Mouse (Mus musculus) adrenal gland, adult 18-20 months (tissue): Measurements from ENCODE around the gene Tsga10. TPM values are rescaled to one million over a fixed set of nuclear protein-coding genes. Genes with fewer than 3 reads are reported as not detected.
"Not testable (repeated sequence)": the region's sequence is repeated elsewhere in the genome, so short reads cannot be mapped to it uniquely, and the experiment has no call there.

ENCODE experiments used
- DNase-seq, 2 experiments: peaks; one replicate each; pipeline ENCODE4 v3.0.0; 2021 to 2022; ENCODE audit warnings: low spot score in 2 of 2
- total RNA-seq, 2 experiments: library from RNA; stranded (reverse); gene quantifications; 1 replicate in 1 of 2; 2 replicates in 1 of 2; pipeline ENCODE4 v1.2.3; 2021

Tsga10 gene
- total RNA-seq, 2 experiments from 2014 or later: 3.9 to 6.2 TPM

GRCm38 (mm10) chr1:37719761-37720640 is 146.2 kb downstream of the Tsga10 start, which contains the start of gene 2010300C02Rik:
Gene 2010300C02Rik (minus strand): TSS chr1:37720085.
- peak; percentile 59 to 64 for DNase-seq

GRCm38 (mm10) chr1:37719030-37719723 is 147.1 kb downstream of the Tsga10 start:
- DNase-seq: peak in 1 of 2 experiments; percentile 17

GRCm38 (mm10) chr1:37718516-37718915 is 147.7 kb downstream of the Tsga10 start:
- no peak for DNase-seq

GRCm38 (mm10) chr1:37717415-37718195 is 148.6 kb downstream of the Tsga10 start:
- DNase-seq: no peak

- not testable (repeated sequence) for DNase-seq
These were observed 153.9 kb downstream of the Tsga10 start for GRCm38 (mm10) chr1:37712357-37712737.

GRCm38 (mm10) chr1:37711596-37712356 is 154.5 kb downstream of the Tsga10 start:
- no peak for DNase-seq

GRCm38 (mm10) chr1:37711082-37711481 is 155.1 kb downstream of the Tsga10 start:
- no peak for DNase-seq

- DNase-seq: no peak
These were observed 156.5 kb downstream of the Tsga10 start for GRCm38 (mm10) chr1:37709736-37710135.

- DNase-seq: no peak
These were observed 157.8 kb downstream of the Tsga10 start for GRCm38 (mm10) chr1:37708270-37708955.

Other genes with a start within 250 kb of the Tsga10 start
- 1 to 10 TPM; 2.1 to 3.5 TPM for gene 2010300C02Rik, start 146.3 kb downstream of the Tsga10 start, total RNA-seq
- 10 to 100 TPM in 1 of 2 experiments, 1 to 10 TPM in 1; 10.0 to 15.8 TPM for gene Lipt1, start 5.3 kb upstream of the Tsga10 start, total RNA-seq
- gene Mitd1, start 24.0 kb upstream of the Tsga10 start, total RNA-seq: 10 to 100 TPM in 1 of 2 experiments, 1 to 10 TPM in 1; 9.6 to 12.9 TPM
- gene Mrpl30, start 24.0 kb upstream of the Tsga10 start, total RNA-seq: 100 to 1,000 TPM; 186 to 276 TPM
- gene Lyg2, start 50.1 kb upstream of the Tsga10 start, total RNA-seq: not detected
- gene Lyg1, start 91.3 kb upstream of the Tsga10 start, total RNA-seq: not detected
- 10 to 100 TPM; 71.7 to 77.9 TPM for gene Txndc9, start 131.5 kb upstream of the Tsga10 start, total RNA-seq
- 10 to 100 TPM; 47.2 to 47.8 TPM for gene Eif5b, start 131.6 kb upstream of the Tsga10 start, total RNA-seq